Mouse (Mus musculus): ENCODE results near the gene Cacnb2. TPM values are rescaled to one million over a fixed set of nuclear protein-coding genes. Genes with fewer than 3 reads are reported as not detected.
A peak's percentile ranks its signal among the peaks of the same experiment; 100 is the strongest.

Cacnb2 gene
- polyA plus RNA-seq, 1 experiment from 2014 or later: 3.3 TPM

GRCm38 (mm10) chr2:14846727-14847126 is 243.8 kb downstream of the Cacnb2 start:
- Histone ChIP-seq H3K27ac (replicated peaks) (no peak overlapping the region), H3K36me3 (no peaks in the 10 kb centered on the region), H3K4me1 (no peaks in the 10 kb centered on the region), H3K9me3 (no peaks in the 10 kb centered on the region), H3K4me2 (replicated peaks) (no peak overlapping the region), H3K27me3 (no peaks in the 10 kb centered on the region), H3K9ac (replicated peaks) (no peak overlapping the region), H3K4me3 (no peak overlapping the region)
- ATAC-seq (replicated peaks): peak; percentile 82
- WGBS: 87% methylated on average over 1 of the region's 1 CpGs

- ATAC-seq (replicated peaks): peak; percentile 71
- no peak overlapping the region for H3K4me3 ChIP-seq
- WGBS: 95% methylated on average over 1 of the region's 1 CpGs
- H3K27ac ChIP-seq (replicated peaks): no peak overlapping the region
- H3K4me2 ChIP-seq (replicated peaks): no peak overlapping the region
- no peaks in the 10 kb centered on the region for H3K9me3 ChIP-seq
- no peaks in the 10 kb centered on the region for H3K36me3 ChIP-seq
- H3K27me3 ChIP-seq: no peaks in the 10 kb centered on the region
- H3K9ac ChIP-seq (replicated peaks): no peak overlapping the region
- no peaks in the 10 kb centered on the region for H3K4me1 ChIP-seq
These were observed 244.3 kb downstream of the Cacnb2 start for GRCm38 (mm10) chr2:14847188-14847587.

GRCm38 (mm10) chr2:14850831-14851230 is 247.9 kb downstream of the Cacnb2 start:
- no peak overlapping the region for H3K4me2 ChIP-seq (replicated peaks)
- H3K9ac ChIP-seq (replicated peaks): no peak overlapping the region
- H3K4me1 ChIP-seq: no peaks in the 10 kb centered on the region
- H3K27ac ChIP-seq (replicated peaks): no peak overlapping the region
- no peak overlapping the region for H3K4me3 ChIP-seq
- WGBS: 86% methylated on average over 1 of the region's 1 CpGs
- H3K36me3 ChIP-seq: no peaks in the 10 kb centered on the region
- ATAC-seq (replicated peaks): no peak
- no peaks in the 10 kb centered on the region for H3K27me3 ChIP-seq
- H3K9me3 ChIP-seq: no peaks in the 10 kb centered on the region

- no peaks in the 10 kb centered on the region for H3K9me3 ChIP-seq
- H3K27me3 ChIP-seq: no peaks in the 10 kb centered on the region
- WGBS: 81% methylated on average over 1 of the region's 1 CpGs
- H3K36me3 ChIP-seq: no peaks in the 10 kb centered on the region
- H3K4me1 ChIP-seq: no peaks in the 10 kb centered on the region
- ATAC-seq (replicated peaks): no peak
- H3K9ac ChIP-seq (replicated peaks): no peak overlapping the region
- no peak overlapping the region for H3K27ac ChIP-seq (replicated peaks)
- no peak overlapping the region for H3K4me2 ChIP-seq (replicated peaks)
- H3K4me3 ChIP-seq: no peak overlapping the region
These were observed 248.5 kb downstream of the Cacnb2 start for GRCm38 (mm10) chr2:14851383-14851782.

- H3K36me3 ChIP-seq: no peaks in the 10 kb centered on the region
- H3K9me3 ChIP-seq: no peaks in the 10 kb centered on the region
- no peaks in the 10 kb centered on the region for H3K27me3 ChIP-seq
- H3K4me3 ChIP-seq: no peak overlapping the region
- no peak for ATAC-seq (replicated peaks)
- H3K27ac ChIP-seq (replicated peaks): no peak overlapping the region
- WGBS: 94% methylated on average over 2 of the region's 2 CpGs
- no peak overlapping the region for H3K9ac ChIP-seq (replicated peaks)
- no peak overlapping the region for H3K4me2 ChIP-seq (replicated peaks)
- no peaks in the 10 kb centered on the region for H3K4me1 ChIP-seq
These were observed 251.2 kb downstream of the Cacnb2 start for GRCm38 (mm10) chr2:14854054-14854453.

GRCm38 (mm10) chr2:14858301-14858700 is 255.4 kb downstream of the Cacnb2 start:
- H3K4me2 ChIP-seq (replicated peaks): no peak overlapping the region
- H3K36me3 ChIP-seq: no peaks in the 10 kb centered on the region
- H3K9ac ChIP-seq (replicated peaks): no peak overlapping the region
- no peaks in the 10 kb centered on the region for H3K9me3 ChIP-seq
- no peak overlapping the region for H3K27ac ChIP-seq (replicated peaks)
- ATAC-seq (replicated peaks): no peak
- no peaks in the 10 kb centered on the region for H3K4me1 ChIP-seq
- no peak overlapping the region for H3K4me3 ChIP-seq
- H3K27me3 ChIP-seq: no peaks in the 10 kb centered on the region
- 91% methylated on average over 1 of the region's 1 CpGs for WGBS

GRCm38 (mm10) chr2:14860350-14860749 is 257.5 kb downstream of the Cacnb2 start:
- no peaks in the 10 kb centered on the region for H3K4me1 ChIP-seq
- ATAC-seq (replicated peaks): peak; percentile 69
- H3K9ac ChIP-seq (replicated peaks): no peak overlapping the region
- no peak overlapping the region for H3K4me2 ChIP-seq (replicated peaks)
- H3K36me3 ChIP-seq: no peaks in the 10 kb centered on the region
- no peaks in the 10 kb centered on the region for H3K9me3 ChIP-seq
- H3K27me3 ChIP-seq: no peaks in the 10 kb centered on the region
- no peak overlapping the region for H3K4me3 ChIP-seq
- 35% methylated on average over 3 of the region's 3 CpGs for WGBS
- no peak overlapping the region for H3K27ac ChIP-seq (replicated peaks)

- no peak overlapping the region for H3K27ac ChIP-seq (replicated peaks)
- no peaks in the 10 kb centered on the region for H3K36me3 ChIP-seq
- no peak overlapping the region for H3K9ac ChIP-seq (replicated peaks)
- H3K4me2 ChIP-seq (replicated peaks): no peak overlapping the region
- no peaks in the 10 kb centered on the region for H3K9me3 ChIP-seq
- H3K4me3 ChIP-seq: no peak overlapping the region
- WGBS: 17% methylated on average over 2 of the region's 2 CpGs
- no peak for ATAC-seq (replicated peaks)
- H3K4me1 ChIP-seq: no peaks in the 10 kb centered on the region
- H3K27me3 ChIP-seq: no peaks in the 10 kb centered on the region
These were observed 258.7 kb downstream of the Cacnb2 start for GRCm38 (mm10) chr2:14861613-14862012.

GRCm38 (mm10) chr2:14862981-14863380 is 260.1 kb downstream of the Cacnb2 start:
- no peaks in the 10 kb centered on the region for H3K36me3 ChIP-seq
- no peak overlapping the region for H3K4me3 ChIP-seq
- H3K4me1 ChIP-seq: no peaks in the 10 kb centered on the region
- no peak for ATAC-seq (replicated peaks)
- WGBS: 35% methylated on average over 1 of the region's 1 CpGs
- H3K27me3 ChIP-seq: no peaks in the 10 kb centered on the region
- H3K27ac ChIP-seq (replicated peaks): no peak overlapping the region
- H3K4me2 ChIP-seq (replicated peaks): no peak overlapping the region
- no peaks in the 10 kb centered on the region for H3K9me3 ChIP-seq
- no peak overlapping the region for H3K9ac ChIP-seq (replicated peaks)

GRCm38 (mm10) chr2:14873116-14873515 is 270.2 kb downstream of the Cacnb2 start:
- Histone ChIP-seq H3K9me3 (no peaks in the 10 kb centered on the region), H3K4me1 (peaks cover 12% of the 10 kb centered on the region), H3K27ac (replicated peaks) (no peak overlapping the region), H3K4me3 (peak overlapping the region; percentile 35; the same call in 1 of the 2 replicates), H3K36me3 (no peaks in the 10 kb centered on the region), H3K27me3 (no peaks in the 10 kb centered on the region), H3K9ac (replicated peaks) (no peak overlapping the region), H3K4me2 (replicated peaks) (peak overlapping the region; percentile 45; the same call in 1 of the 2 replicates)
- ATAC-seq (replicated peaks): peak; percentile 49
- WGBS: 41% methylated on average over 1 of the region's 1 CpGs

- H3K4me2 ChIP-seq (replicated peaks): peak overlapping the region; percentile 45
- peaks cover 12% of the 10 kb centered on the region for H3K4me1 ChIP-seq
- H3K36me3 ChIP-seq: no peaks in the 10 kb centered on the region
- H3K27me3 ChIP-seq: no peaks in the 10 kb centered on the region
- H3K9ac ChIP-seq (replicated peaks): peak overlapping the region; percentile 38; the same call in 1 of the 2 replicates
- ATAC-seq (replicated peaks): peak; percentile 49
- H3K9me3 ChIP-seq: no peaks in the 10 kb centered on the region
- 7% methylated on average over 15 of the region's 15 CpGs for WGBS
- H3K27ac ChIP-seq (replicated peaks): peak overlapping the region; percentile 44
- H3K4me3 ChIP-seq: peak overlapping the region; percentile 35
These were observed 270.9 kb downstream of the Cacnb2 start for GRCm38 (mm10) chr2:14873701-14874181.

GRCm38 (mm10) chr2:14874281-14875037 is 271.6 kb downstream of the Cacnb2 start:
- peak overlapping the region; percentile 44; the same call in 1 of the 2 replicates for H3K27ac ChIP-seq (replicated peaks)
- H3K4me3 ChIP-seq: peak overlapping the region; percentile 35
- WGBS: 46% methylated on average over 13 of the region's 13 CpGs
- no peak for ATAC-seq (replicated peaks)
- no peaks in the 10 kb centered on the region for H3K36me3 ChIP-seq
- peaks cover 12% of the 10 kb centered on the region for H3K4me1 ChIP-seq
- no peaks in the 10 kb centered on the region for H3K9me3 ChIP-seq
- no peaks in the 10 kb centered on the region for H3K27me3 ChIP-seq
- H3K4me2 ChIP-seq (replicated peaks): peak overlapping the region; percentile 45
- H3K9ac ChIP-seq (replicated peaks): 0 out of 2 replicates have a peak overlapping the region, but pooled peaks have one; percentile 7

All from forebrain, embryonic 15.5 days (tissue).